Mouse (Mus musculus): ENCODE data around the gene Adrm1.

DNA sequence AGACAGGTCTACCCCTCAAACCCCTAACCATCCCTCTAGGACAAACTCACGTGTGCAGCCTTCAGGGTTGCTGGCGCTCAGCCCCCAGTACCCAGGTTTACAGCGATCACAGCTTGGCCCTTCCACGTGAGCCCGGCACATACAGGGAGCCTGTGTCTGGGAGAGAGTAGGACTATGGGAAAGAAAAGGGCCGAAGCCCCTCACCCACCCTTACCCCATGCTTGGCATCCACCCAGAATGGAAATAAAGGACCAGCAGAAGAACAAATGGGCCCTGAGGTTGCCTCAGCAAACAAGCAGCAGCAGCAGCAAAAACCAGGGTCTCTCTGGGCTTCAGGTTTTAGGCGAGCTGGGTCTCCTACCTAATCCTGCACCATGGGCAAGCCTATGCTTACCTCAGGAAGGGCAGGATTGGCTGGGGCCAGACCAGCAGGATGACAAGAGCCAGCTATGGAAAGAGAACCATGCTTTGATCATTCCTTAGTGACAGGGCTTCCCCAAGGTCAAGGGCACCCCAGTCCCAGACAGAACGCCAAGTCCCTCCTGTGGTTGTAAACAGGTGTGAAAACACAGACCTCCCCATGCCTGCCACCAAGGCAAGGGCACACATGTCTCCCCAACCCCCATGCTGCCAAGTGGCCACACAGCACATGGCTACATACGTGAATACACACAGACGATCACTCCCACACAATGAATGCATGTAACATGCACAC lies 26.2 kb downstream of the Adrm1 start:
- TF ChIP-seq MAFK (IDR thresholded peaks at IDR 0.05; ENCODE audit: insufficient read depth, low read depth, low read length) (no peak), ZC3H11A (IDR thresholded peaks at IDR 0.05; ENCODE audit: borderline replicate concordance, low read depth, low read length) (no peak), CHD2 (IDR thresholded peaks at IDR 0.05; ENCODE audit: low read depth, low read length) (no peak)
